Mouse (Mus musculus) ES-Bruce4 (cell line): ENCODE measurements around the gene Fam222b.

Experiments used
- CTCF ChIP-seq: IDR thresholded peaks from one replicate; pipeline ENCODE4 v1.8.1; 2011; ENCODE audit warnings: low read depth, low read length
- POLR2A ChIP-seq: IDR thresholded peaks from one replicate; pipeline ENCODE4 v1.8.1; 2011; ENCODE audit warnings: low read length; ENCODE audit not compliant: insufficient read depth

- TF ChIP-seq CTCF, result no peak
- no peak for TF ChIP-seq POLR2A
Measured at GRCm38 (mm10) chr11:78136132-78136531, 41.7 kb downstream of the Fam222b start.
